Mouse (Mus musculus) kidney, adult 11 months (tissue): ENCODE data around the gene 9530068E07Rik.

ENCODE experiments used
- DNase-seq: peaks from one replicate; pipeline ENCODE4 v3.0.0; 2022

9530068E07Rik gene

GRCm38 (mm10) chr11:52429440-52429839 is 33.2 kb downstream of the 9530068E07Rik start:
- DNase-seq = no peak

GRCm38 (mm10) chr11:52431594-52431993 is 35.4 kb downstream of the 9530068E07Rik start:
- no peak for DNase-seq

DNA sequence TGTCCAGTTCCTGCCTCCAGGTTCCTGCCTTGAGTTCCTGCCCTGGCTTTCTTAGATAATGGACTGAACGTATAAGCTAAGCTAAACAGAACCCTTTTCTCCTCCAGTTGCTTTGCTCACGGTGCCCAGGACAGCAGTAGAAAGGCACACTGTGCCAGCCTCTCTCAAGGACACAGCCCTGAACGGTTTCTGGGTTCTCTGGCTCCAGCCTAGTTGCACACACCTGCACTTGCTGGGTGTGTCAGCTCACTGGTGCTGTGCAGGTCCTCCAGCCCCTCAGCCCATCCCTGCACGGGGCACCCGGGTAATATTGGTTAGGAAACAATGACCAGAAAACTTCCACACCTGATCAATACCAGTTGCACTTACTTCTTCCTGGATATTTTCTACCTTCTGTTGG is 35.9 kb downstream of the 9530068E07Rik start:
- DNase-seq = no peak

DNA sequence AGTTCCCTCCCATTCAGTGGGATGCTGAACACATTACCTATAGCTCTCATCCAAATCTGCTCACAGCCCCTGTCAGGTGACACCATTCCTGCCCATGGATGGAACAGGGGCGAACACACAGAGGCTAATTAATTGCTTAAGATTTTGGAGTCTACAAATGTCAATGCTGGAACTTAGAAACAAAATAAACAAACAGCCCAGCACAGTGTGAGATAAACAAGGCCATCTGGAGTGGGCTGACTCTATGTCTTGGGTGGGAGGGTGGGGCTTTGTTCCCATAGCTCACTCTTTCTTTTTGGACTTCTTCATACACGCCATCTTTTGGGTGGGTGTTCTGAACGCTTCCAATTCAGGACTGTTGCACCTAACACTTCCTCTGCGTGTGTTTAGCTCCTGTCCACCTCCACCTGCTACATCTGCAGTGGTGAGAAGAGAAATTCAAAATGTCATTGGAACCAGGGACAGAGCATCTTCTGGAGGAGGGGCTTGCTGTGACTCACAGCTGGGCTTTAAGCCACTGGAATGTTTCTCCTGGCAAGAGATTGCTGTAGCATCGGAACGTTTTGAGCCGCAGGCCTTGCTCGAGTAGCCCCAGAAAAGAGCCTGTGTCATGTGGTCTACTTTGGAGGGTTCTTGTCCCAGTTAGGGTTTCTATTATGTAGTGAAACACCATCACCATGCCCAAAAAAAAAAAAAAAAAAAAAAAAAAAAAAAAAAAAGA is 37.0 kb downstream of the 9530068E07Rik start:
- DNase-seq = no peak

DNA sequence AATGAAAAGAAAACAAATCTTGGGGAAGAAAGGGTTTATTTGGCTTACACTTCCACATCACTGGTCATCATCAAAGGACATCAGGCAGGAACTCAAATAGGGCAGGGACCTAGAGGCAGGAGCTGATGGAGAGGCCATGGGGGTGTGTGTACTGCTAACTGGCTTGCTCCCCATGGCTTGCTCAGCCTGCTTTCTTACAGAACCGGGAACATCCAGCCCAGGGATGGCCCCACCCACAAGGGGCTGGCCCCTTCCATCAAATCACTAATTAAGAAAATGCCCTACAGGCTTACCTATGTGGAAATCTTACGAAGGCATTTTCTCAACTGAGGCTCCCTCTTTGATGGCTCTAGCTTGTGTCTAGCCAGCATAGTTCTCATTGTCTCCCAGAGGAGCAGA is 37.6 kb downstream of the 9530068E07Rik start:
- DNase-seq = no peak

DNA sequence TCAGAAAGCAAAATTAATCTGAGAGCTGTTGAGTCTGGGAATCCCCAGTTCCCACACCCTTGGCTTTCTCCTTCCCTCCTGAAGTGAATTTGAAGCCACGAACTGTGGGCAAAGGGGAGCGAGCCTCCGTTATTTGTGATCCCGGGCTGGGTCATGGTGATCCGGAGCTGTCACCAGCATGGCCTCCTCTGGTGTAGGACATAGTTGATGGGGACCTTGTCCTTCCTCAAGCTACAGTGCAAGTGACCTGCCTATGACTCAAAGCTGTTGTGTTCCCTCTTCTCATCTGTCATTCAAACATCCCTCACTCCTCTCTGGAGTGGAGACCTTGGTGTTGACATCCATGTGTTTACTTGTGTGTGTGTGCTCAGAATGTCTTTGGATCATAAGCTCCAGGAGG is 39.2 kb downstream of the 9530068E07Rik start:
- no peak for DNase-seq

DNA sequence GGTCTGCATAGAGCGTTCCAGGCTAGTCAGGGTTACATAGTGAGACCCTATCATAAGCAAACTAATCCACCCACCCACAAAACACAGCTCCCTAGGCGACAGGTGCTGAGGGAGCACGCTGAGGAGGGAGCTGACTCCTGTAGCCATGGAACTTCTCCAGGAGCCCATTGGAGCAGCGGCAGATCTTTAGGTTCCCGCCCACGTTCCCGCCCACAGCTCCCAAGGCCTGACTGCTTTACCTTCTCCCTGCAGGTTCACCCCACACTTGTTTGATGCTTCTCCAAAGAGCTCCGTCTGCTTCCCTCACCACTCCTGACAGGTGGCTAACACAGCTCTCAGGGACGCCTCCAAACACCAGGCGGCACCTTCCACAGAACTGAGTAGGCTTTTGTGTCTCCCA is 40.9 kb downstream of the 9530068E07Rik start:
- DNase-seq = no peak

GRCm38 (mm10) chr11:52441096-52441495 is 44.9 kb downstream of the 9530068E07Rik start:
- DNase-seq = no peak

- peak; percentile 90 for DNase-seq
Observed at GRCm38 (mm10) chr11:52447242-52447641, 51.0 kb downstream of the 9530068E07Rik start.

- DNase-seq = no peak
Observed at GRCm38 (mm10) chr11:52449004-52449403, 52.8 kb downstream of the 9530068E07Rik start.

DNA sequence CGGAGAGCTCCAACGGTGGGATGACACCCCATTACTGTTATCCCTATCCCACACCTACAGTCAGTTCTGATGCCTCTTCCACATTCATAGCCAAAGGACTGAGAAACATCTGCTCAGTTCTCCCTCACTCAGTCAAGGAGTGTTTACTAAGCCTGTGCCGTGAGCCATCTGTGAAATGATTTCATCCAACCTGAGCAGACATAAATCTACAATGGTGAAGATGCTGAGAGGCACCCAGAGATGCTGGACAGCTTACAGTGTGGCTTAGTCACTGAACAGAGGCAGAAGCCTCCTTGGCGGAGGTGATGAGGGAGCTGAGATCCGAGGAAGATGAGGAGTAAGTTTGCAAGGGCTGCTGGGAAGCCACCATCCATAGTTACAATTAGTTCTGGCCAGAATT is 62.1 kb downstream of the 9530068E07Rik start:
- no peak for DNase-seq
